Comparison of ENCODE assay signal across 8 mouse cellular contexts in genomic region chr4:46601258-46601843, GRCm38 (mm10). TPM values are rescaled to one million over a fixed set of nuclear protein-coding genes. Genes with fewer than 3 reads are reported as not detected.
DNase-seq lines count a peak whose midpoint lies in the region; ATAC-seq and TF ChIP-seq lines count a peak whose summit lies in the region.

No protein-coding gene starts in this region.

- no peak for DNase-seq in heart, adult 2 months
- no peak for DNase-seq in heart, adult 8-10 months (ENCODE audit: low spot score)
- no peak for DNase-seq in CH12.LX (ENCODE audit: extremely low read depth)
- DNase-seq in cerebellum, adult 11-12 months: peak; percentile 86
- DNase-seq in limb, embryonic 11.5 days (ENCODE audit: low spot score): peak; percentile 58

- no peak for TF ChIP-seq CTCF in heart, adult 2 months (IDR thresholded peaks at IDR 0.05)
- TF ChIP-seq CTCF in CH12.LX (conservative IDR thresholded peaks at IDR 0.05 in 1 of 2, IDR thresholded peaks at IDR 0.05 in 1 of 2; ENCODE audit: low read depth in 2 of 2, low read length in 2 of 2): no peak

- no peaks in the 10 kb centered on the region for H3K4me1 ChIP-seq in heart, adult 2 months (ENCODE audit: control insufficient read depth, insufficient read depth, low read length)
- H3K4me1 ChIP-seq in CH12.LX (ENCODE audit: control insufficient read depth in 1 of 2, insufficient read depth in 2 of 2): peaks cover 26 to 75% of the 10 kb centered on the region in 2 experiments
- H3K4me1 ChIP-seq in forebrain, embryonic 15.5 days: peaks cover 16% of the 10 kb centered on the region
- peaks cover 3% of the 10 kb centered on the region; the same call in 1 of the 2 replicates for H3K4me1 ChIP-seq in limb, embryonic 11.5 days (ENCODE audit: control insufficient read depth, insufficient read depth, low read length)
- peaks cover 8% of the 10 kb centered on the region for H3K4me1 ChIP-seq in midbrain, embryonic 16.5 days (ENCODE audit: control insufficient read depth, insufficient read depth, low read length)

- TF ChIP-seq POLR2A in heart, adult 2 months (IDR thresholded peaks at IDR 0.05; ENCODE audit: insufficient read depth, low read depth, low read length): no peak
- TF ChIP-seq POLR2A in CH12.LX (IDR thresholded peaks at IDR 0.05; ENCODE audit: low read depth, low read length): 0 out of 2 replicates have a peak, but pooled peaks have one; percentile 21

- no peak for TF ChIP-seq RAD21 in CH12.LX (IDR thresholded peaks at IDR 0.05; ENCODE audit: low read depth, low read length)

- H3K36me3 ChIP-seq in heart, adult 2 months (ENCODE audit: control insufficient read depth, insufficient read depth, low read length): no peaks in the 10 kb centered on the region
- peaks cover 3 to 25% of the 10 kb centered on the region in 2 experiments for H3K36me3 ChIP-seq in CH12.LX (replicated peaks in 1 of 2; ENCODE audit: control insufficient read depth in 1 of 2, insufficient read depth in 1 of 2, low read length in 1 of 2)
- H3K36me3 ChIP-seq in forebrain, embryonic 15.5 days: no peaks in the 10 kb centered on the region
- H3K36me3 ChIP-seq in limb, embryonic 11.5 days (ENCODE audit: control insufficient read depth, insufficient read depth, low read length): no peaks in the 10 kb centered on the region
- no peaks in the 10 kb centered on the region for H3K36me3 ChIP-seq in midbrain, embryonic 16.5 days (ENCODE audit: control insufficient read depth, insufficient read depth, low read length)

- H3K4me3 ChIP-seq in heart, adult 2 months: peak overlapping the region; percentile 36; the same call in 1 of the 2 replicates
- peak overlapping the region; percentile 59 to 99 (median 89) for H3K4me3 ChIP-seq in CH12.LX (replicated peaks in 1 of 3; ENCODE audit: low read depth in 2 of 3, low read length in 2 of 3, poor library complexity in 1 of 3)
- peak overlapping the region; percentile 54 for H3K4me3 ChIP-seq in forebrain, embryonic 15.5 days
- H3K4me3 ChIP-seq in limb, embryonic 11.5 days (ENCODE audit: low read depth, low read length): peak overlapping the region; percentile 49
- H3K4me3 ChIP-seq in midbrain, embryonic 16.5 days (ENCODE audit: low read depth, low read length): peak overlapping the region; percentile 83

- H3K27ac ChIP-seq in heart, adult 2 months: no peak overlapping the region
- H3K27ac ChIP-seq in CH12.LX (ENCODE audit: insufficient read depth, low read depth): peak overlapping the region; percentile 85
- H3K27ac ChIP-seq in forebrain, embryonic 15.5 days (replicated peaks): no peak overlapping the region
- H3K27ac ChIP-seq in limb, embryonic 11.5 days (replicated peaks; ENCODE audit: low read depth, low read length): no peak overlapping the region
- peak overlapping the region; percentile 42; the same call in 1 of the 2 replicates for H3K27ac ChIP-seq in midbrain, embryonic 16.5 days (ENCODE audit: low read length)

- TF ChIP-seq EP300 in heart, adult 2 months (IDR thresholded peaks at IDR 0.05; ENCODE audit: insufficient read depth, low read depth, low read length): no peak
- TF ChIP-seq EP300 in CH12.LX (IDR thresholded peaks at IDR 0.05; ENCODE audit: low read length): no peak

- intact Hi-C loops in heart, adult 2 months (cut with DNase I): loop anchor here (5.0 kb wide), 1 partner anchor 94 kb away; no protein-coding TSS in a partner anchor

- dilution Hi-C loops in CH12.LX (cut with MboI; ENCODE audit: extremely low pct_ligation_motif_present, extremely low pct_unique_long_range_greater_than_20kb, low sequenced_read_pairs): no loop called here

- H3K9ac ChIP-seq in heart, adult 2 months (ENCODE audit: low read depth, low read length): peak overlapping the region; percentile 55
- H3K9ac ChIP-seq in CH12.LX (ENCODE audit: insufficient read depth, low read depth): peak overlapping the region; percentile 98
- H3K9ac ChIP-seq in forebrain, embryonic 15.5 days (replicated peaks): peak overlapping the region; percentile 53
- peak overlapping the region; percentile 45 for H3K9ac ChIP-seq in limb, embryonic 11.5 days (ENCODE audit: low read length)
- H3K9ac ChIP-seq in midbrain, embryonic 16.5 days (ENCODE audit: low read depth, low read length): peak overlapping the region; percentile 90

- WGBS in heart, adult 2 months: 1% methylated on average over 47 of the region's 52 CpGs
- under 1% methylated on average over 49 of the region's 52 CpGs for WGBS in forebrain, embryonic 15.5 days
- WGBS in limb, embryonic 11.5 days: under 1% methylated on average over 40 of the region's 52 CpGs
- under 1% methylated on average over 42 of the region's 52 CpGs for WGBS in midbrain, embryonic 16.5 days

- in situ Hi-C loops in CH12.LX (cut with MboI; ENCODE audit: low pct_ligation_motif_present, low pct_unique_long_range_greater_than_20kb, low sequenced_read_pairs): no loop called here

- H3K9me3 ChIP-seq in CH12.LX (replicated peaks; ENCODE audit: low read length): no peaks in the 10 kb centered on the region
- no peaks in the 10 kb centered on the region for H3K9me3 ChIP-seq in forebrain, embryonic 15.5 days
- no peaks in the 10 kb centered on the region for H3K9me3 ChIP-seq in limb, embryonic 11.5 days (ENCODE audit: control insufficient read depth, low read length)
- H3K9me3 ChIP-seq in midbrain, embryonic 16.5 days (replicated peaks; ENCODE audit: control insufficient read depth, low read length, poor library complexity, severe bottlenecking): no peaks in the 10 kb centered on the region

- peak; percentile 10; the same call in 1 of the 2 replicates for ATAC-seq in forebrain, embryonic 15.5 days (replicated peaks)
- ATAC-seq in limb, embryonic 11.5 days (ENCODE audit: insufficient number of reproducible peaks, low FRiP score, low TSS enrichment, low read depth): peak; percentile 23
- peak; percentile 66 for ATAC-seq in midbrain, embryonic 16.5 days
- no peak for ATAC-seq in activated CD4-positive, CD25-positive, alpha-beta regulatory T cell, adult 4 months

- H3K4me2 ChIP-seq in CH12.LX (ENCODE audit: insufficient read depth, low read depth, poor library complexity, severe bottlenecking): peak overlapping the region; percentile 94; the same call in 1 of the 2 replicates
- peak overlapping the region; percentile 81 for H3K4me2 ChIP-seq in forebrain, embryonic 15.5 days (replicated peaks)
- H3K4me2 ChIP-seq in limb, embryonic 11.5 days (ENCODE audit: low read depth, severe bottlenecking): peak overlapping the region; percentile 96
- peak overlapping the region; percentile 81 for H3K4me2 ChIP-seq in midbrain, embryonic 16.5 days (ENCODE audit: low read length)

- peaks cover 11% of the 10 kb centered on the region for H3K27me3 ChIP-seq in heart, adult 2 months (ENCODE audit: control insufficient read depth, insufficient read depth, low read length)
- H3K27me3 ChIP-seq in CH12.LX (replicated peaks): no peaks in the 10 kb centered on the region
- H3K27me3 ChIP-seq in forebrain, embryonic 15.5 days: peaks cover 16% of the 10 kb centered on the region; the same call in 1 of the 2 replicates
- peaks cover 32% of the 10 kb centered on the region for H3K27me3 ChIP-seq in limb, embryonic 11.5 days (ENCODE audit: control insufficient read depth, insufficient read depth, low read length)
- peaks cover 4% of the 10 kb centered on the region; the same call in 1 of the 2 replicates for H3K27me3 ChIP-seq in midbrain, embryonic 16.5 days (ENCODE audit: control insufficient read depth, insufficient read depth, low read depth, low read length)

- H3K79me2 ChIP-seq in heart, adult 2 months (replicated peaks; ENCODE audit: control insufficient read depth, insufficient read depth, low read length): no peaks in the 10 kb centered on the region
- peaks cover 53% of the 10 kb centered on the region for H3K79me2 ChIP-seq in CH12.LX (replicated peaks; ENCODE audit: control insufficient read depth, extremely low read depth, insufficient read depth, poor library complexity, severe bottlenecking)

TF ChIP-seq in CH12.LX, 34 proteins besides CTCF, POLR2A, EP300 and RAD21:
- TF ChIP-seq IRF4 (IDR thresholded peaks at IDR 0.05; ENCODE audit: low read depth, low read length) (no peak), UBTF (IDR thresholded peaks at IDR 0.05; ENCODE audit: low read depth, low read length) (peak; percentile 76; the same call in 1 of the 2 replicates), SIN3A (IDR thresholded peaks at IDR 0.05; ENCODE audit: low read length) (0 out of 2 replicates have a peak, but pooled peaks have one; percentile 36), MXI1 (IDR thresholded peaks at IDR 0.05; ENCODE audit: low read depth, low read length) (no peak; the same call in 1 of the 2 replicates), USF1 (IDR thresholded peaks at IDR 0.05; ENCODE audit: low read depth, low read length) (no peak), KAT2A (IDR thresholded peaks at IDR 0.05; ENCODE audit: insufficient replicate concordance, low read length) (no peak), NELFE (IDR thresholded peaks at IDR 0.05; ENCODE audit: low read depth, low read length) (no peak)
TF ChIP-seq in CH12.LX: peak in this region for 2.

RNA-seq across cellular contexts. Expression of gene Coro2a, which starts 0.7 kb away (rescaled TPM):
- total RNA-seq in heart, adult 2 months (2021): under 1 TPM; 0.39 to 0.43 TPM
- 0.64 and 2.1 TPM in 2 replicates for polyA plus RNA-seq in heart, adult 2 months (2012; rRNA removed)
- total RNA-seq in heart, adult 8-10 months (2022): under 1 TPM; 0.22 to 0.63 (median 0.46) TPM
- total RNA-seq in CH12.LX (2012; rRNA removed) (71.4 and 129 TPM in 2 replicates), CH12.LX (2014; rRNA removed) (23.3 and 24.6 TPM in 2 replicates)
- polyA plus RNA-seq in CH12.LX (2012; ENCODE audit: insufficient read length, low read depth): 152 and 223 TPM in 2 replicates
- polyA plus RNA-seq in forebrain, embryonic 15.5 days (2015; fragmentation: Nextera tagmentation; extraction: Ambion mirVana): 4.4 and 4.6 TPM in 2 replicates
- polyA plus RNA-seq in limb, embryonic 11.5 days (2014; fragmentation: Nextera tagmentation; extraction: Ambion mirVana): 1.7 and 2.7 TPM in 2 replicates
- 7.4 and 8.2 TPM in 2 replicates for polyA plus RNA-seq in midbrain, embryonic 16.5 days (2015; fragmentation: Nextera tagmentation; extraction: Ambion mirVana)
- polyA plus RNA-seq in activated CD4-positive, CD25-positive, alpha-beta regulatory T cell, adult 4 months (2017; shearing (Covaris generic)): 100 to 1,000 TPM in 1 of 2 experiments, 10 to 100 TPM in 1; 79.7 to 108 TPM

RNA-seq across cellular contexts. Expression of gene Tbc1d2, which starts 48.7 kb away (rescaled TPM):
- total RNA-seq in heart, adult 2 months (2021): 1 to 10 TPM in 1 of 2 experiments, under 1 TPM in 1; 0.64 to 1.7 TPM
- 1.4 and 1.6 TPM in 2 replicates for polyA plus RNA-seq in heart, adult 2 months (2012; rRNA removed)
- 1 to 10 TPM in 3 of 4 experiments, under 1 TPM in 1; 0.92 to 1.8 (median 1.3) TPM for total RNA-seq in heart, adult 8-10 months (2022)
- total RNA-seq in CH12.LX (2012; rRNA removed) (0.59 and 1.1 TPM in 2 replicates), CH12.LX (2014; rRNA removed) (0.12 TPM in 2 replicates)
- polyA plus RNA-seq in CH12.LX (2012; ENCODE audit: insufficient read length, low read depth): 0.27 and 0.29 TPM in 2 replicates
- 0.98 and 1.1 TPM in 2 replicates for polyA plus RNA-seq in forebrain, embryonic 15.5 days (2015; fragmentation: Nextera tagmentation; extraction: Ambion mirVana)
- 0.96 and 1.7 TPM in 2 replicates for polyA plus RNA-seq in limb, embryonic 11.5 days (2014; fragmentation: Nextera tagmentation; extraction: Ambion mirVana)
- polyA plus RNA-seq in midbrain, embryonic 16.5 days (2015; fragmentation: Nextera tagmentation; extraction: Ambion mirVana): 0.65 and 0.82 TPM in 2 replicates
- polyA plus RNA-seq in activated CD4-positive, CD25-positive, alpha-beta regulatory T cell, adult 4 months (2017; shearing (Covaris generic)): under 1 TPM; 0.31 to 0.67 TPM

Comparison
In these comparisons a context has a peak if more than half of its experiments do, and no peak if none do; other contexts are left out.
1. DNase-seq: peak in cerebellum, adult 11-12 months (single experiment) and limb, embryonic 11.5 days (single experiment); none in heart, adult 2 months (0 of 2), heart, adult 8-10 months (single experiment) and CH12.LX (single experiment).
2. H3K27ac ChIP-seq: peak in CH12.LX (single experiment) and midbrain, embryonic 16.5 days (single experiment); none in heart, adult 2 months (single experiment), forebrain, embryonic 15.5 days (single experiment) and limb, embryonic 11.5 days (single experiment).
3. H3K4me3 ChIP-seq: peak in every context shown above with its lines; median percentile 89 in CH12.LX; 83 in midbrain, embryonic 16.5 days; 54 in forebrain, embryonic 15.5 days; 49 in limb, embryonic 11.5 days; 36 in heart, adult 2 months.
4. H3K9ac ChIP-seq: peak in every context shown above with its lines; median percentile 98 in CH12.LX; 90 in midbrain, embryonic 16.5 days; 55 in heart, adult 2 months; 53 in forebrain, embryonic 15.5 days; 45 in limb, embryonic 11.5 days.
5. Peak in every context shown above with its lines, with median percentiles within 50 percentile points of each other: H3K4me2 ChIP-seq.